Mouse (Mus musculus) Patski (cell line): ENCODE data around the gene Ccsap. TPM values are rescaled to one million over a fixed set of nuclear protein-coding genes. Genes with fewer than 3 reads are reported as not detected.

Source experiments
- ATAC-seq: fragments of 100-300 bp; one replicate; pipeline ENCODE4 v1.8.0; 2021
- CTCF ChIA-PET: fragments of 350-600 bp; sonication (Branson Sonifier 250); formaldehyde crosslinking; loops from one replicate; lab custom pipeline; 2022; ENCODE audit warnings: inconsistent platforms; lab: Charles Lee
- POLR2A ChIA-PET: fragments of 350-600 bp; sonication (Branson Sonifier 250); formaldehyde crosslinking; loops from one replicate; lab custom pipeline; 2022; ENCODE audit warnings: antibody characterized with exemption, inconsistent platforms; lab: Charles Lee
- DNase-seq: peaks from one replicate; pipeline ENCODE4 v3.0.0-alpha.2; 2011; ENCODE audit warnings: low read depth, low spot score
- H3K27me3 ChIP-seq: fragments of 371-371 bp; one replicate; pipeline ENCODE4 v1.5.1; 2021
- CTCF ChIP-seq: fragments of 100-300 bp; IDR thresholded peaks from one replicate; pipeline ENCODE4 v1.5.1; 2021
- in situ Hi-C: fragments of 300-500 bp; cut with MboI; formaldehyde crosslinking; loops from 3 replicates; pipeline ENCODE4 v1.11.1; 2018; ENCODE audit warnings: low pct_unique_long_range_greater_than_20kb, mixed read lengths
- polyA plus RNA-seq: library from polyadenylated mRNA; unstranded; gene quantifications from one replicate; pipeline ENCODE4 v1.2.3, GENCODE M21; 2021

The Ccsap gene
- polyA plus RNA-seq, 1 experiment from 2014 or later: 4.9 TPM

GRCm38 (mm10) chr8:123880271-123880670, 20.3 kb upstream of the Ccsap start:
- no peaks in the 10 kb centered on the region for H3K27me3 ChIP-seq
- ChIA-PET POLR2A (interaction anchor here (0.6 kb wide), 1 partner anchor 912 kb away, joined by 3 read pairs; no protein-coding TSS in a partner anchor), CTCF (interaction anchor here (1.2 kb wide), 1 partner anchor 45 kb away, joined by 3 read pairs; no protein-coding TSS in a partner anchor)
- no peak for ATAC-seq
- no peak for TF ChIP-seq CTCF
- no peak for DNase-seq
- in situ Hi-C loops: no loop called here

GRCm38 (mm10) chr8:123877865-123878264, 17.9 kb upstream of the Ccsap start:
- in situ Hi-C loops: no loop called here
- TF ChIP-seq CTCF: no peak
- DNase-seq (no peak), ATAC-seq (no peak)
- CTCF ChIA-PET: no interaction called here
- no peaks in the 10 kb centered on the region for H3K27me3 ChIP-seq
- POLR2A ChIA-PET: no interaction called here

GRCm38 (mm10) chr8:123874324-123874723, 14.3 kb upstream of the Ccsap start:
- in situ Hi-C loops: no loop called here
- no peaks in the 10 kb centered on the region for H3K27me3 ChIP-seq
- POLR2A ChIA-PET: no interaction called here
- ATAC-seq (no peak), DNase-seq (no peak)
- CTCF ChIA-PET: no interaction called here
- TF ChIP-seq CTCF: no peak

DNA sequence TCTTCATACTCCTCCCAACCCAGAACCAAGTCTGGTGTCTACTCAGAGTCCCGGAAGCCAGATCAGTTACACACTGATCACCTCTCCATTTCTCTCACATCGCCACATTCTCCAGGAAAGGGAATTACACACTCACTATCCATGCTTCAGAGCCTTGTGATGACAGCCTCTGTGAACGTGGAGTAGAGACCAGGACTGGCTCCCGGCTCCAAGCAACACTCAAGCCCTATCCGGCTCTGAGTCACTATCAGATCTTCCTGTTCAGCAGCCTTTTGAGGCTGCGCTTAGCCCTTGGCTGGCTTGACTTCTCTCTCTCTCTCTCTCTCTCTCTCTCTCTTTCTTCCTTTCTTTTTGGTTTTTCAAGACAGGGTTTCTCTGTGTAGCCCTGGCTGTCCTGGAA, 13.4 kb upstream of the Ccsap start:
- no peak for ATAC-seq
- no peak for DNase-seq
- ChIA-PET POLR2A (no interaction called here), CTCF (no interaction called here)
- in situ Hi-C loops: no loop called here
- no peaks in the 10 kb centered on the region for H3K27me3 ChIP-seq
- TF ChIP-seq CTCF: no peak

DNA sequence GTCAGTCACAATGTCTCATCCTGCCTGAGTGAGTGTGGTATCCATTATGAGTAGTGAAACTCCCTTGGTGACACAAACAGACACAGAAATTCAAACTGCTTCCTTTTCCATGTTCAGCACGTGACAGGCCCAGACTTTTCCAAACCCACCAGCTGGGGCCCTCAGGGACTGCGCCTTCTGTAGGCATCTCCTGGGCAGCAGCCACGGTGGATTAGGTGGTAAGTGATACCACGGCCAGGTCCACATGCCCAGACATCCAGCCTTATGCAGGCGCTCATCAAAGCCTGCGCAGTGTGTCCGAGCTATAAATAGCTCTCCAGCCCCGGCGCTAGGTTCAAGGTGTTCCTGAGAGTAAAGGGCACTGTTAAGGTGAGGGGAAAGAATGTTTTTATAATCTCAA, 12.0 kb upstream of the Ccsap start:
- CTCF ChIA-PET: interaction anchor here (1.2 kb wide), 1 partner anchor 82 kb away, joined by 3 read pairs; no protein-coding TSS in a partner anchor
- no peak for ATAC-seq
- no peak for DNase-seq
- TF ChIP-seq CTCF: no peak
- in situ Hi-C loops: no loop called here
- POLR2A ChIA-PET: no interaction called here
- no peaks in the 10 kb centered on the region for H3K27me3 ChIP-seq

GRCm38 (mm10) chr8:123866971-123867370, 7.0 kb upstream of the Ccsap start:
- H3K27me3 ChIP-seq: peaks cover 17% of the 10 kb centered on the region
- ChIA-PET POLR2A (interaction anchor here (0.7 to 1.0 kb wide), 3 partner anchors 8 to 164 kb away, joined by 3 to 5 read pairs (median 4); no protein-coding TSS in a partner anchor), CTCF (interaction anchor here (0.8 to 1.4 kb wide), 4 partner anchors 19 to 87 kb away, joined by 3 read pairs; no protein-coding TSS in a partner anchor)
- DNase-seq (peak; percentile 17), ATAC-seq (peak; percentile 51)
- in situ Hi-C loops: no loop called here
- TF ChIP-seq CTCF: no peak

- POLR2A ChIA-PET: no interaction called here
- H3K27me3 ChIP-seq: peaks cover 17% of the 10 kb centered on the region
- in situ Hi-C loops: no loop called here
- no peak for DNase-seq
- TF ChIP-seq CTCF: no peak
- no peak for ATAC-seq
- CTCF ChIA-PET: no interaction called here
These were observed 5.8 kb upstream of the Ccsap start for GRCm38 (mm10) chr8:123865786-123866185.

DNA sequence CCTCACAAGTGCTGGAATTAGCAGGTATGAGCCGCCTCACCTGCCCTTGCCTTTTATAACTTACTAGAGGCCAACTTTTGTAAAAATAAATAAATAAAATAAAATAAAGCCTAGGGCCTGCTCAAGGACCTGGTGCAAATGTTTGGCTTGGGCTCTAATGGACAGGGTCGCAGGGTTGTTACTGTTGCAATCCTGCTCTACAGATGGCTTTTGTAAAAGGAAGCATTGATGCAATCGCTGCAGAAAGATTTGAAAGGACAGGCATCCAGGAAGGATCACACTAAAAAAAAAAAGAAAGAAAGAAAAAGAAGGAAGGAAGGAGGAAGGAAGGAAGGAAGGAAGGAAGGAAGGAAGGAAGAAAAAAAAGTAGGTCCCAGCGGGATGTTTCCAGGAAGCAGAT, 377 bp upstream of the Ccsap start:
- DNase-seq (no peak), ATAC-seq (no peak)
- no peak for TF ChIP-seq CTCF
- peaks cover 17% of the 10 kb centered on the region for H3K27me3 ChIP-seq
- ChIA-PET POLR2A (no interaction called here), CTCF (no interaction called here)
- in situ Hi-C loops: no loop called here

DNA sequence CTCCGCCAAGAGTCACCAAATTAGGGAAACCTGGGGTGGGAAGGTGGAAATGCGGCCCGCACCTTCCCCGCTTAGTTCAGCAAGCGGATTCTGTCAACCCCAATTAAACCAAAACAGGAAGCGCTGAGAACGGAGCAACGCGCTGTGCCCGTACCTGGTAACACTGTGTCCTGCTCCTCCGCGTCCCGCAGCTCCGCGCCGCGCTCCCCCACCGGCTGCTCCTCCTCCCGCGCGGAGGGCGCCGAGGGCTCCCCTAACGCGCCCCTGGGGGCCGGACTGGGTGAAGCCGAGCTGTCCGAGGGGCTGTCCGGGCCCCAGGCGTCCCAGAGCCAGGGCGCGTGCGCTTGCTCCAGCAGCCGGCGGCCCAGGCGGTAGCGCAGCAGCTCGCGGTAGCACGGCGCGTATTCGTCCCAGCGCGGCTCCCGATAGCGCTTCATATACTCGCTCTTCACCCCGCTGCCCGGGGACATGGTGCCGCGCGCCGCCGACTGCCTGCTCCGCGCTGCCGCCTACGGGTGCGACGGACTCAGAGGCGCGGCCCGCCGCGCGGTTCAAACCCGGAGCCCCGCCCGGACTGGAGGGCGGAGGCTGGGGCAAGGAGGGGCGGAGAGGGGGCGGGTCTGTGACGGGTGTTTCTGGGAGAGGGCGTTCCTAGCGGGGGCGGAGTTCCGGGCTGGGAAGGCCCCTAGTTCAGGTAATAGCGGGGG, 915 bp downstream of the Ccsap start:
- peaks cover 10% of the 10 kb centered on the region for H3K27me3 ChIP-seq
- DNase-seq: peak; percentile 44
- CTCF ChIA-PET: no interaction called here
- TF ChIP-seq CTCF: peak; percentile 62
- in situ Hi-C loops: no loop called here
- peak; percentile 81 for ATAC-seq
- POLR2A ChIA-PET: interaction anchor here (0.8 to 1.1 kb wide), 2 partner anchors 8 to 9 kb away, joined by 4 to 5 read pairs; no protein-coding TSS in a partner anchor

DNA sequence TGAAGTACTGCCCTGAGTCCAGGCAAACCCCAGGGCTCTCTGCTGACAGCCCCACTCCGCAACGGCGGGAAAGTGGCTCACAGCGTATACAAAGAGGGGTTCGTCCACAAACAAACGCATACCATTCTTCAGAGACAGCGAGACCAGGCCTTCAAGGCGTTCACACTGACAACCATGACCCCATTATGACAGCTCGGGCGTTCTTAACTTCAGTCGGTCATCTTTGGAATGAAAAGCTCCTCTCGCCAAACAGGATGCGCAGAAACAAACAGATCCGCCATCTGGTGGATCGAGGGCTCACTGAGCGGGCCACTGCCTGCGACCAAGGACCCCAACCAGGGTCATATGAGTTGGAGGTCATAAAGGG, 1.5 kb downstream of the Ccsap start:
- ChIA-PET POLR2A (interaction anchor here (0.8 to 1.1 kb wide), 2 partner anchors 8 to 9 kb away, joined by 4 to 5 read pairs; no protein-coding TSS in a partner anchor), CTCF (no interaction called here)
- DNase-seq: no peak
- no peak for ATAC-seq
- TF ChIP-seq CTCF: no peak
- peaks cover 8% of the 10 kb centered on the region for H3K27me3 ChIP-seq
- in situ Hi-C loops: no loop called here

- H3K27me3 ChIP-seq: no peaks in the 10 kb centered on the region
- no peak for ATAC-seq
- no peak for DNase-seq
- ChIA-PET POLR2A (no interaction called here), CTCF (no interaction called here)
- in situ Hi-C loops: no loop called here
- no peak for TF ChIP-seq CTCF
These were observed 2.6 kb downstream of the Ccsap start for GRCm38 (mm10) chr8:123857361-123857760.
